Mouse (Mus musculus): Measurements from ENCODE around the gene Eri3.
A peak's percentile ranks its signal among the peaks of the same experiment; 100 is the strongest.

The Eri3 gene

DNA sequence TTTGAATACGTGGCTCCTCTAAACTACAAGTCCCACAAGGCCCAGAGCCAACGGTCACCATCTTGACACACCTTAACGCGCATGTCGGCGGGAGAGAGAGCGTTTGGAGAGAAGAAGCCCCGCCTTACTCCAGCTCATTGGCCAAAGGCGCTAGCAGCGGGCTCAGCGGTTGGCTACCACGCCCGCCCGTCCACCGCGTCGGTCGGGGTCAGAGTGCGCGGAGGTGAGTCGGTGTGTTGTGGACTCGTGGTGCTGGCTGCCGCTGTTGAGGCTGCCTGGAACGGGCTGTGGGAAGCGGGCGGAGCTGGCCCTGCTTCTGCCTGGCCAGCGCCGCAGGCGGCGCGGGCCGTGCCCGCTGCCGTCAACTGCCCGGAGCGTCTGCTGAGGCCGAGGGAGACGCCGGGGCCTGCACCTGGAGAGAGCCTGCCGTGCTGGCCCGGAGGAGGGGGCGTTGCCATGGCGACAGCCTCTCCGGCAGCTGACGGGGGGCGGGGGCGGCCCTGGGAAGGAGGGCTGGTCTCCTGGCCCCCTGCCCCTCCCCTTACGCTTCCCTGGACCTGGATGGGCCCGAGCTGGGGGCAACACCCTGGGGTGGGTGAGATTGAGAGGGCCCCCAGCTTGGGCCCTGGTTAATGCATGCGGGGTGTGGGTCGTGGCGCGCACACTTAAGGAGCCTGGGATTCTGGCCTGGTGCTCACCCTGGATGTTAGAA lies at the start of gene Eri3:
Gene Eri3, plus strand, starts transcription at position 226 of the 712 bp plus-strand sequence.
- DNase-seq (ENCODE audit: low spot score), result peak; percentile 91

DNA sequence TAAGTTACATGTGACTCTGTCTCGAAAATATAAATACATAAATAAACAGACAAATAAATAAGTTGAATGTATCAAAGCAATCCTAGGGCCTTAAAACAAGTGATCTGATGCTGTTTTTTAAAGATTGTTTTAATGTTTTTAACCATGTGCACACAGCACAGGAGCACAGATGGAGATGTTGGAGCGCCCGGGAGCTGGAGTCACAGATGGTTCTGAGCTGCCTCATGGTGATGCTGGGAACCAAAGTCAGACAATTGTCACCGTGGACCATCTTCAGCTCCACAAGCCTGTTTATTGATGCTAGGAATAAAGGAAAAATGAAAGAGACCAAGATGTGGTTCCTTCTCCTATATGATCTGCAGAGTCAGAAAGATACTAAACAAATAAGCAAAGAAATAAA lies 31.9 kb upstream of the Eri3 start:
- no peak for DNase-seq (ENCODE audit: low spot score)

DNA sequence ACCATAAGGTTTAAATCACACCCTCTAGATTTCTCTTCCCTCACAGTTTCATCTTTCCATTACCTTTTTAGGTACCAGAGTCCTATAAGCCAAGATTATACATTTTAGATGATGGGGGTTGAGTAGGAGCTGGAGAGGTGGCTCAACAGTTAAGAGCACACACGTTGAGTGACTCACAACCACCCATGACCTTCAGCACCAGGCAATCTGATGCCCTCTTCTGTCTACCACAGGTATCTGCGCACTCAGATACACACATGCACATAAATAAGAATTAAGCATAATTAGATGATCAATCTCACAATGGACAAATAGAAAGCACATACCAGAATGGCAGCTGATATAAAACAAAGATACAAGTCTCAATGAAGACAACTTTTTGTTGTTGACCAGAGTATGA lies 28.8 kb upstream of the Eri3 start:
- DNase-seq (ENCODE audit: low spot score), result no peak

DNA sequence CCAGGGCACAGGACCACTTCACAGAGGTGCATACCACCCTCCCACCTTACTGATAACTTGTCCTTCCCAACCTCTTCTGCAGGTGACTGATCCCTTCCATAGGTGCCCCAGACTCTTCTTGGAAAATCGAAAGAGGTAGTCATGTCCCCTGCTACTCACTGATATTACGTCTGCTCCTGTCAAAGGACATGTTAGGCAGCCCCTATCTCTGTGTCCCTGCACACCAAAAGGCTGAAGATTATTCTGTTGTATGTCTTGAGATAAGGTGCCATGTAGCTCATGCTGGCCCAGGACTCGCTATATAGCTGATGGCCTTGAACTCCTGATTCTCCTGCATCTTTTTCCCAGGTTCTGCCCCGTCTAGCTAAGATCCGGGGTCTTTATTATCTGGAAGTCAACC lies 24.2 kb upstream of the Eri3 start:
- DNase-seq (ENCODE audit: low spot score), result no peak

DNA sequence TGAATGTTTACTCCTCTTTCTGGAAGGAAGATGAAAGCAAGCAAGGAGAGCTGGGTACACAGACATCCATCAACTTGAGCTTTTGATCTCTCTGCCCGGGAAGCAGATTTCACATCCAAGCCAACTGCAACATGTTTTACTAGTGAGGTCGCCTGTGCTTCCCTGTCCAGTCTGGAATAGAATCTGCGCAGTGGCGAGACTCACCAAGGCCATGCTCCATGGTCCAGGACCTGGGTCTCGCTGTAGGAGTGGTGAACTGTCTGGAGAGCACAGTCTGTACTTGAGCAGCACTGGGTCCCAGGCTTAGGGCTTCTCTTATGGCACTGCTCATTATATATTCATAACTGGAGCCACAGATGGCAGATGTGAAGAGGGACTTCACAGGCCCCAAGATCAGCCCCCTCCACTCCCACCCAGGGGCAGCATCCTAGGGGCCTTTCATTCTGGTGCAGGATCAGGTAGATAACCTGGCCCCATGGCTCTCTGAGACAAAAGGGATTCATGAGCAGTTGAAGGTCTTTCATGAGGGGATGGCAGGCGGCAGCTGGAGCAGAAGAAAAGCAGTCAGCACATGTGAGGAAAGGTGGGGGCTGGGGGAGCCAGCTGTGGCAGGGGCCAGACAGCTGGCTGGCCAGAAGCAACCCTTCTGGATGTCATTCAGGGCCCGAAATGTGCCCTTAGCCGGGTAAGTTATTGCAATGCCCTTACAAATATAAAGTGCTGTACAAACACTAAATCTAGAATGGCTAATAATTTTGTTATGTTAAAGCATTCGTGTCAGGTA lies 22.9 kb upstream of the Eri3 start:
- DNase-seq (ENCODE audit: low spot score), result no peak

DNA sequence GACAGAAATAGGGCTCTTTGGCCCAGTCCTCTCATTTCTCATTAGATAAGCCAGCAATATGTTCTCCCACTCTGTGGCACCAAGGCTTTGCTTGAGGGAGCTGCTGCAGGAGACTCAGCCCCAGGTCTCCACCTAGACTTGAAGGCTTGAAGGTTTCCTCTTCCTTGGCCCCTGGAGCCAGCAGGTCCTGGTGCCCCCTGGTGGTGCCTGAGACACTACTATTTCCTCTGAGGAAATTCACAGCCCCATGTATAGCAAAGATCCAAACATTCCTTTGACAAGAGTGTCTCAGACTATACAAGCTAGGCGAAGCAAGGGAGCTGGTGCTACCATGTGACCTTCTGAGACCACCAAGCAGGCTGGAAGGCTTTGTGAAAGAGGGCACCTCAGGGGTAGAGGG lies 22.2 kb upstream of the Eri3 start:
- no peak for DNase-seq (ENCODE audit: low spot score)

DNA sequence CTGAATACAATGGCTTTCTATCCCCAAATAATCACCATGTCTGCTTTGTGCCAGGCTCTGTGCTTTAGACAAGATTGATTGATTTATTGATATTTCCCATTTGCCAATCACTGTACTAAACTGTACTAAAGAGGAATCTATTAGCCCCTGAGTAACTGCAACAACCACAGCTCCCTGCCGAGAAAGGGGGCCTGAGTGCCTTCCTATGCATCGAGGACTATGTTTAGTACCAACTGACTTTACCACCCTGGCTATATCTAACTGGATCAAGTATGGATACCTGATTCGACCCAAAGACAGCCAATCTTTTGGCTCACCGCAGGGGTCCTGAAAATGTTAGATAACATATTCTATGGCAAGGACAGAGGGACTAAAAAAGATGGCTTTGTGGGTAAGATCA lies 20.3 kb upstream of the Eri3 start:
- no peak for DNase-seq (ENCODE audit: low spot score)

DNA sequence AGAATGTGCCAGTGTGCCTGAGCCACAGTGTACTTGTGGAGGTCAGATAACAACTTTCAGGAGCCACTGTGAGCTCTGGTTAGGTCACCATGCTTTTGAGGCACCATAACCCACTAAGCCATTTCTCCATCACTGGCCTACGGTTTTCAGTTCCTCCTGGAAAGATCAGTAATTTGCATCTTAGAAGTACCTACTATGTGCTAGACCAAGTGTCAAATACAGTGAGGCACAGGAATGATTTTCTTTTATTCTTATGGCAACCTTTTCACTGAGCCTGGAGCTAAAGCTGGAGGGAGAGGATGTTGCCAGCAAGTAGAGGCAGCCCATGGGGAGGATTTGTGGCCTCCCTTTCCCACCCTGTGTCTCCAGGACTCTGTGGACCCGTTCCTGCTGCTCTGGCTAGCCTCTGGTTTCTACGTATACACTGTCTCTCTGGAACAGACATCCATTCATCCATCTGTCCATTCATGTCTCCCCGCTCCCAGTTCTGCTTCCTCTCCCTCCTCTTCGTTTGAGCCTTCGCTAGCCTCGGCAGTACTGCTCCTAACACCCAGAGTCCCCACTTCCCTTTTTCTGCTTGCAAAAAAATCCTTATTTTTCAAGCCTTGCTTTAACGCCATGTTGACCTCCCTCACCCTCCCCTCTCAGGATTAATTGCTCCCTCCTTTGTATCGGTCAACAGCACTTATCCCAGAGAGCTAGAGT lies 14.5 kb upstream of the Eri3 start:
- no peak for DNase-seq (ENCODE audit: low spot score)

DNA sequence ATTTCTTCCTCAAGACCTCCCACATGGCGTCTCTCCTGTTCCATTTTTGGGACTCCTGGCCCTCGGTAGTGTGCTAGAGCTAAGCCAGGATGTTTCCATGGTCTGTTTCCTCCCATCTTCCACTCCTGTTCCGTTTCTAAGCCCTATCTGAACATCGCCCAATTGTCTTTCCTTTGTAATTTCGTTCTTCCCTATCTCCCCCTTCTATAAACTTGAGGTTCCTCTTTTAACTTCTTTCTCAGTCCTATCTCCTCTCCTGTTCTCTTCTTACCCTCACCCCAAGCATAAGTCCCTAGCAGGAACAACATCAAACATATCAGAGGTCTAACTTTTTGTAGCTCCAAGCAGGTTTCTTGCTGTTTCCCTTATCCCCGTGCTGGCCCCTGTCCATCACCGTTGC lies 13.2 kb upstream of the Eri3 start:
- no peak for DNase-seq (ENCODE audit: low spot score)

DNA sequence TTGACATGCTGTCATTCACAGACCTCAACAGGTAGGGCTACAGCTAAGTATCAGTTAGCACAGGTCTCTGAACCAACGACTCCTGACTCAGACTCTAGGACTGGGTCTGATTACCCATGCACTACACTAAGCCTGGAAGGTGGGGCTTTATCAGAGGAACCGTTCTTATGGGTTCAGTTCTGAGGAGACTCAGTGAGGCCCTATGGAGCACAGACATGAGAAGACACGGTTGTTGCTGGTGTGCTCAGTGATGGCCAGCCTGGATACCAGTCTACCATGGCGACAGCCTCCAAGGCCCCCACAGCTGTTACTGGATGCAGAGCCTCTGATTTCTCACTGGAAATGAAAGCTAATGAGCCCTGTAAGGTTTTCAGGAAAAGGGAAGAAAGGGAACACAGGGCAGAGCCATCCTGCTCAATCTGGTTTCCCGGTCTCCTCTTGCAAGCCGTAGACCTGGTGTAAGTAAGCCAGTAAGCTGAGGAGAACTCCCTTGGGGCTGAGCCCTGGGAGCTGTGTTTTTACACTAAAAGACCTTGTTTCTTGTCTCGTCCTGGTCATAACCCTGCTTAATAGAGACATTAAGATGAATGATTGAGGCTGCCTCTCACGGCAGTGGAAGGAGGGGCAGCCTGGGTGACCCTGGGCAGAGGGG lies 10.7 kb upstream of the Eri3 start:
- no peak for DNase-seq (ENCODE audit: low spot score)

DNA sequence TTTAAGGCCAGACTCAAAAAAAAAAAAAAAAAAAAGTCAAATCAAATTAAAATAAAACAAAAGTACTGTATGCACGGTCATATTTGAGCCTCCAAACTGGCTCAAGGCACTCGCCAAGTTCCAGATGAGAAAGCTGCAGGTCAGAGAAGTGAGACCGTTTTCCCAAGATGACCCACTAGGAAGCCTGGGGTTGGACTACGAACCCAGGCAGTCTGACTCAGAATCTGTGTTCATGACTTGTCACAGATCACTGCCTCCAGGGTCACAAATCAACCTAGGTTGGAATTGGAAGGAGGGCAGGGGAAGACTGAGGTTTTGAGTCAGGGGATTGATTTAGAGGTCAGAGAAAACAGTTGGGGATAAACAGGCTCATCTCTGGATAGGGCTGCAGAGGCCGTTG lies 9.6 kb upstream of the Eri3 start:
- no peak for DNase-seq (ENCODE audit: low spot score)

DNA sequence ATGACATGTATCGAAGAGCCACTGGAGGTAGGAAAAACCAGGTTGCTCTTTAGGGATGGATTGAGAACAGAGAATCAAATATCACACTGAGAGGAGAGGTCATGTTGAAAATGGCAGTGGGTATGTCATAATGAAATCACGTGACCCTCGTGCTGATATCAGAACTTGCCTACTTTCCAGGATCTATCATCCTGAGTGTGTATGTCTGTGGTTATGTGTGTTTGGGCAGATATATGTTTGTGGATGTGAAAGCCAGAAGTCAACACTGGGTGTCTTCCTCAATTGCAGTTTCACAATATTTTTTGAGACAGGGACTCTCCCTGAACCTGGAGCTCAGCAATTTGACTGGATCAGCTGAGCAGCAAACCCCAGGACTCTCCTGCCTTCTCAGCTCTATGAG lies 4.7 kb upstream of the Eri3 start:
- DNase-seq (ENCODE audit: low spot score), result no peak

DNA sequence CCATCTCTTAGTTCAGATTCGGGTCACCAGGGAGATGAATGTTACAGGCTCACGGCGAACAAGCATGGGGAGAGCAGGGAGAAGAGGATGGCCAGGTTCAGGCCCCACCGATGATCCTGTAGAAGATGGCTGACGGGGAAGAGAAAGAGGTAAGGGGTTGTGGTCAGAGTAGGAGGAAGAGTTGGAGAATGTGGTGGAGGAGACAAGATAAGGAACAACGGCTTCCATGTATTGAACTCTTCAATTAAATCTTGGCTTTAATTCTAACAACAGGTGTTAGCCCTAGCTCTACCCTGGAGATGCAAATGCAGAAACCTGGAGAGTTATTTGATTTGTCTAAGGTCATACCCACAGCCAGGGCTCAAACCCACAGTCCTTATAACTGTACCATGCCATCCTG lies 3.5 kb upstream of the Eri3 start:
- DNase-seq (ENCODE audit: low spot score), result no peak

DNA sequence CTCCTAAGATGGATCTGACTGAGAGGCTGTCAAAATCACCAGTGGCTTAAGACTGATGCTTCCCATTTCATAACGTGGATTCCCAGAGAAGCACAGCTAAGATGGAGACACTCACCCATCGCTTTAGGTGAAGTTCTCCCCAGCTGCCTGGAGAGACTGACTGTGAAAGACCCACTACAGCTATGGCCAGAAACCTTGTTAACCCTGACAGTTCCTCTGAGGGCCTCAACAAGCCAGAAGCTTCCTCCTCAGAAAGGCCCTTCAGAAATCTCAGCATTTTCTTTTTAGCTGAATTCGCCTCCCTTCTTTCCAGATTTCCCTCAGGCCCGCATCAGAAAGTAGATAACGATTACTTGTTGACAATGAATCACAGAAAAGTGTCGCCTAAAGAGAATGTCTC lies 589 bp upstream of the Eri3 start:
- DNase-seq (ENCODE audit: low spot score), result no peak

DNA sequence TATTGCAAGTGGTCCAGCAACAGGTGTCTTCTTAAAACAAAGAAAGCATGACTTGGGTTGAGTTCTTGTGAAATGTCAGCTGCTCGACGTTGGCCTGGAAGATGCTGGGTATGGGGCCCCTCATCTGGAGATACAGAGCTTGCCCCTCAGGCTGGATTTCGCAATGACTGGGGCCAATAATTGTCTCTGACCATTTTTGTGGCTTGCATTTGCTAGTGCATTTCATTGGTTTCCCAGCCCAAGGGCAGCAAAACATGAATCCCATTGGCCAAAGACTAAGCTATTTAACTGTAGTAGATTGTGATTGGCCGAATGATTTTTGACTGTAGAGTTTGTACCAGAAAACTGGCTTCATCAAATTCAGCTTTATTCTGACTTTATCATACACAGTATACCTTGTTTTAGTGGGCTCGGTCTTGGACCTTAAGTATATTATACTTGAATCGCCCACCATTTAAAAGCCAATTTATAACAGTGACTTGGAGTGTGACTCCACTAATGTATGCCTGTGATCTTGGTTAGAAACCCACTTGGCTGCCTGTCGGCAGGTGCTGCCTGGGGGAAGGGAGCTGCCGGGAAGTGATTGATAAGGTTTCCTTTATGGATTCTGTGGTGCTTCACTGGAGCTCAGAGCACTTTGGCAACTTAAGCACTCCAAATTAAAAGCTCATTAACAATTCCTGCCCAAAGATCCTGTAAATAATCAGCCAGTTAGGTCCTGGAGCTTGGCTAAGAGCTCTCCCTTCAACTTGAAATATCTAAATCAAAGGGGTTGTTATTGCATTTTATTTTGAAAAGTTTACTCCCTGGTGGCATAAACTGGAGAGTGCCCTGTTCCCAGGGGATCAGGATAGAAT lies 1.2 kb downstream of the Eri3 start:
- DNase-seq (ENCODE audit: low spot score), result no peak

DNA sequence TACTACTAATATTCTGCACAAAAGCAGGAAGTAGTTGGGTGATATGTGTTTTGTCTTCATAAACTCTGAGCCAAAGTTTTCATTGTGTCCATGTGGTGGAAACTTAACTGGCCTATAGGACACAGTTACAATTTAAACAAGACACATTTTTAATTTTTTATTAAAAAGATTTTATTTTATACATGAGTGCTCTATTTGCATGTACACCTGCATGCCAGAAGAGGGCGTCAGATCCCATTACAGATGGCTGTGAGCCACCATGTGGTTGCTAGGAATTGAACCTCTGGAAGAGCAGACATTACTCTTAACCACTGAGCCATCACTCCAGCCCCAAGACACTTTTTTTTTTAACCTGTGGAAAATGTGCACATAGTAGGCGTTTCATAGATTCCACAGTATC lies 5.3 kb downstream of the Eri3 start:
- DNase-seq (ENCODE audit: low spot score), result no peak

DNA sequence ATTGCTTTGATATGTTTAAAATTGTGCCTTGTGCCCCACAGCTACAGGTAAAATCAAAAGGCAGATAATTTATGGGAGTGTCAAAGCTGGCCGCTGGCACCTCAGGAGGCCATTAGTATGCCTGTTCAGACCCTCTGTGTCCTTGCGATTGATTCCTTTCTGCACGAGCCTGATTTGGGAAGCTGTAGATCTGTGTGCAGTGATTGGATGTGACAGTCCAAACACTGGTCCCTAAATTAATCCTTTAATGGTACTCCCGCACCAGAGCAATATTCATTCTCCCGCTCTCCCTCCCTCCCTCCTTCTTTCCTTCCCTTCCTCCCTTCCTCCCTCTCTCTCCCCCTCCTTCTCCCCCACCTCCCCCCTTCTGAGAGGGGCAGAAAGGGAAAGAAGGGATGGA lies 6.2 kb downstream of the Eri3 start:
- DNase-seq (ENCODE audit: low spot score), result no peak

DNA sequence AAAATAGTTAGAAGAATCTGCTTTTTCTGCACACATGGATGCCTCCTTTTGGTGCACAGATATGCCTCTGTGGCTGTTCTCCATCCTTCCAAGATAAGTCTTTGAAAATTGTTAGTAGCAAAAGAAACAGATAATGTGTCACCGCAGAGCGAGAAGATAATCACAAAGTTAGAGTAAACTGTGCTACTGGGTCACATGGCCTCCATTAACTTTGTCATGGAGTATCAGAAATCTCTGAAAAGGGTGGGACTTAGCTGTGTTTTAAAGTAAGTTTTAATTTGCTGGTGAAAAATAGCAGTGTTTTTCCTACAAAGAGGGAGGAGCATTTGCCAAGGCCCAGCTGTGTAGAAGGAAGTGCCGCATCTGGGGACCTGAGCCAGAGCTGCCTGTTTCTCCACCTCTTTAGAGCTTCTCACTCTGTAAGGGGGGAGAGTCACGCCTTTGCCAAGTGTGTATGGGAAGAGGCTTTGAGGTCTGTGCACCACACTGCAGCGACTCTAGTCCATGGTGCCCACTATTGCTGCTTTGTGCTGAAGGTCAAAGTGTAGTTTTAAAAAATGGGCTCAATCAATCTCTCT lies 7.0 kb downstream of the Eri3 start:
- no peak for DNase-seq (ENCODE audit: low spot score)

DNA sequence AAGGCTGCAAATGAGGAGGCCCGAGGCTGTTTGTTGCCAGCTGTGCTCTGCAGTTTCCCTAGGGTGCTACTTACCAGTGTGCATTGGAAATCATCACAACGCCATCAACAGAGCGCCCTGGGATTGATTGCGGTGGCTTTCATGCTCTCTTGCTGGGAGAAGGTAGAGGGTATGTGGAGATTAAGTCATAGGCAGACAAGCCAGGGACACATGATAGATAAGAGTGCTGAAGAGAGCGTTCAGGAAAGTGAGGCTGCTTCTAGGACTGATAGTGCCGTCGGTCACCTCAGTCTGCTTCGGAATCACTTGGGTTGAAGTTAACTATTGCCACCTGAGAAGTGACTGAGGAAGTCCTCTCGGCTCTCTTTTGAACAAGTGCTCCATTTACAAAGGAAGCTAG lies 13.8 kb downstream of the Eri3 start:
- no peak for DNase-seq (ENCODE audit: low spot score)

DNA sequence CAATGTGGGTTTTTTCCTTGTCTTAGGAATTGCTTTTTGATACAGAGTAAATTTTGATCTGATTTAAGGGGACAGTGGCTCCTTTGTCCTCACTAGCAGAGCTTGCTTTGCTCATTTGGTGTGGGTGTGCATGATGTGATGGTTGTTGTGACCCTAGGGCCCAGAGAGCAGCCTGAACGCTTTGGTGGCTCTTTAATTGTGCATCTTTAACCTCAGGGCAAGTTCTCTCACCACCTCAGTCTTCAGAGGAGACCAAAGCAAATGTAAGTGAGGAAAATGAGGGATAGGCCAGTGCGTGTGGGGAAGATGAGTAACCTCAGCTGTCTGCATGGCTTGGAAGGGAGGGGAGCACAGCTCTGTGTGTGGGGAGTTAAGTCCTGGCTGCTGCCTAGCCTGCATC lies 18.7 kb downstream of the Eri3 start:
- DNase-seq (ENCODE audit: low spot score), result no peak

DNA sequence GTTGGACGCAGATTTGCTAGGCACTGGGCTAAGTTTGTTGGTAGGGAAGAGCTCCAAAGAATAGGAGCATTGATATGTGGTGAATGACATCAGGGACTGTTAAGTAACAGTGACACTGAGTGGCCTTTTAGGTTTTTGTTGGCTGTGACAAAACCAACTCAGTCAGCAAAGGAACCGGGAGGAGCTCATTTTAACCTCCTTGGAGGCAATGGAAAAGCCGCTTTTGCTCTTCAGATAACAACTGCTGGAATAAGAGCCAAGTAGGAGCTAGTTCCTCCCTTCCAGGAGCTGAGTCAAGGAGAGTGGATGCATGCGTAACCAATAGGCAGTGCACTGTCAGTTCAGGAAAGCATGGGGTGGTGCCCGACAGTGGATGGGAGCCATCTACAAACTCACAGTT lies 20.8 kb downstream of the Eri3 start:
- no peak for DNase-seq (ENCODE audit: low spot score)

Measured in urinary bladder, postnatal 10 days (tissue).